Mouse (Mus musculus) testis, adult 2 months (tissue): ENCODE data around the gene Acap1. TPM values are rescaled to one million over a fixed set of nuclear protein-coding genes. Genes with fewer than 3 reads are reported as not detected.
A peak's percentile ranks its signal among the peaks of the same experiment; 100 is the strongest.

Source experiments
- H3K27ac ChIP-seq: fragments of 200-500 bp; 2 replicates; pipeline ENCODE4 v1.5.1; 2012; ENCODE audit warnings: low read depth, low read length; ENCODE audit not compliant: control insufficient read depth, insufficient read depth
- H3K27me3 ChIP-seq: fragments of 200-500 bp; 2 replicates; pipeline ENCODE4 v1.6.1; 2012; ENCODE audit warnings: mild to moderate bottlenecking, low read length, moderate library complexity; ENCODE audit not compliant: control insufficient read depth, insufficient read depth
- H3K36me3 ChIP-seq: fragments of 200-500 bp; 2 replicates; pipeline ENCODE4 v1.6.1; 2012; ENCODE audit warnings: mild to moderate bottlenecking, low read length; ENCODE audit not compliant: control insufficient read depth, insufficient read depth
- H3K4me1 ChIP-seq: fragments of 200-500 bp; 2 replicates; pipeline ENCODE4 v1.6.1; 2012; ENCODE audit warnings: low read length; ENCODE audit not compliant: control insufficient read depth, insufficient read depth
- H3K4me3 ChIP-seq: fragments of 200-500 bp; 2 replicates; pipeline ENCODE4 v1.5.1; 2012; ENCODE audit warnings: low read depth, mild to moderate bottlenecking, low read length, moderate library complexity, mixed read lengths; ENCODE audit not compliant: control insufficient read depth
- CTCF ChIP-seq: fragments of 200-500 bp; IDR thresholded peaks from 2 replicates; pipeline ENCODE4 v1.5.1; 2012; ENCODE audit warnings: low read depth, mild to moderate bottlenecking, inconsistent platforms, low read length, moderate library complexity; ENCODE audit not compliant: control insufficient read depth, insufficient read depth, insufficient replicate concordance
- POLR2A ChIP-seq: fragments of 200-500 bp; IDR thresholded peaks from 2 replicates; pipeline ENCODE4 v1.6.1; 2012; ENCODE audit warnings: low read depth, mild to moderate bottlenecking, inconsistent platforms, low read length, moderate library complexity; ENCODE audit not compliant: control insufficient read depth
- polyA plus RNA-seq: library from polyadenylated mRNA; depleted of rRNA; stranded (reverse); fragments of >200 nt; gene quantifications from 2 replicates; pipeline ENCODE4 v1.2.3, GENCODE M21; 2012

Acap1 gene
- polyA plus RNA-seq, 1 experiment, result 4.9 TPM

DNA sequence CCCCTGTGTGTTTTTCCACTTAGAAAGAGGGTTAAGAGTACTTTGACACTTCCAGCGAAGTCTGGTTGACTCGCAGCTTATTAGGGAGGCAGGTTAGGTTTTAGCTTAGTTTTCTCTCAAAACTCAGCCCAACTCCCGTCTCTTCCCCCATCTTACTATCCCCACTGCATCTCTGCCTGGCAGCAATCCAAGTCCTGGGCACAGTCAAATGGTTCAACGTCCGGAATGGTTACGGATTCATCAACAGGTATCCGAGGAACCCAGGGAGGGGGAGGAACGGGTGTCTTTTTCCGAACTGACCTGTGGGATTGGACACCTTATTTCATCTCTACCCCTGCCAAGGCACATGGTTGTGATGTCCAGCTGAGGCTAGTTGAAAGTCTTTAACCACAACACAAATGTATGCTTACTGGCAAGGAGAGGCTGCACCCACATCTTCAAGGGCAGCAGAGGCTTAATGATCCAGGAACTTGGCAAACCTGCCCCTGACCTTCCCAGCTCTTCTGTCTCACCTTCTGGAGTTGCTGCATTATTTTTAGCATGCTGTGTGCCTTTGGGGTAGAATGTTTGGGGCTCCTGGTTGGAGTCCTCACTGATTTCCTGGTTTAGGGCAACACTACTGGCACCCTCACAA, 41.5 kb upstream of the Acap1 start:
- peak overlapping the region; percentile 91 for H3K4me3 ChIP-seq
- H3K4me1 ChIP-seq, result peaks cover 8% of the 10 kb centered on the region
- H3K27me3 ChIP-seq, result no peaks in the 10 kb centered on the region
- peak overlapping the region; percentile 91 for H3K27ac ChIP-seq
- no peak for TF ChIP-seq POLR2A
- TF ChIP-seq CTCF, result no peak
- H3K36me3 ChIP-seq, result peaks cover 5% of the 10 kb centered on the region

DNA sequence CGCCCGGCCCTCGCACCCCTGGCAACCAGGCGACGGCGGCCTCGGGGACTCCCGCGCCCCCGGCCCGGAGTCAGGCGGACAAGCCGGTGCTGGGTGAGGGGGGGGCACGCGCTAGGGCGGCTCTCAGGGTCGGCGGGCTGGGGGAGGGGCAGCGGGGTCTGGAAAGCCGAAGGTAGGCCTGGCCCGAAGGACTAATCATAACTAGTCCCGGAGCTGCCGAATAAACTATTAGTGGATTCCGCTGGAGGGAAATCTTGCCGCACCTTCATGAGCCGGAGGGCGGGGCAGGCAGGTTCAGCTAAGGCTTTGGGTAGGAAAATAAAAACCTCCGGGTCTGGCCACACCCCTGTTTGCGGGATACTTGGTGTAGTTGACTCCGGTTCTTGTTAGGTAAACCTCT, 40.8 kb upstream of the Acap1 start:
- H3K4me1 ChIP-seq, result peaks cover 8% of the 10 kb centered on the region
- no peaks in the 10 kb centered on the region for H3K27me3 ChIP-seq
- H3K4me3 ChIP-seq, result peak overlapping the region; percentile 91
- H3K36me3 ChIP-seq, result peaks cover 5% of the 10 kb centered on the region
- TF ChIP-seq CTCF (no peak), POLR2A (no peak)
- peak overlapping the region; percentile 91 for H3K27ac ChIP-seq

DNA sequence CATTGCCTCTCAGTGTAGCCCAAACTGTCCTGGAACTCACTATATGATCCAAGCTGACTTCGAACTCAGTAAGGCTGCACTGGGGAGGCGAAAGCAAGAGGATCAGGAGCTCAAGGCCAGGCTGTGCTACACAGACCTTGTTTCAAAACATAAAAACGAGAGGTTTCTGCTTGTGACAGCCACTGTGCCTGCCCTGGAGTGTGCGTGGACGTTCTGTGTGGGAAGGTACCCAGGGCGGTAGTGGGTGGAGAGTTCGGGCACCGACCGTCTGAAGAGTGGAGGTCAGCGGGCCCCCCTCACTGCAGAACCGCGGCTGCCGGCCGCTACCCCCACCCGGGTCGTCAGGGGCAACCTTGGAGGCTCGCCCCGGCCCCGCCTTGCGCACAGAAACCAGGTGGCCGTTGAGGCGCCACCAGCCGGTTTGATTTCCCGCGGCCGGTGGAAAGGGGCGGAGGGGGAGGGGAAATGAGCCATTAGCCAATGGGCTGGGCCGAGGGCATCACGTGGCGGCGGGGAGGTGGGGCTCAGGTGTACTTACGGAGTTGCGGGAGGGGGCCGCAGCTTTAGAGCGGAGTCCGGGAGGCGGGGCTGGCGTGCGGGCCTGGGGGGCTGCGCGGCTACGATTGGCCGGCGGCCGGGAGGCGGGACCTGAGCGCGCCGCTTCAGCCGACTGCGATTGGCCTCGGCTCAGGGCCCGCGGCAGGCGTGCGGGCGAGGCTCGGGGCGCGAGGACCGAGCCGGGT, 40.0 kb upstream of the Acap1 start, which contains the start of gene Ybx2:
Ybx2 (plus strand) TSS at position 660 of the 743 bp plus-strand sequence.
- H3K27me3 ChIP-seq, result no peaks in the 10 kb centered on the region
- peaks cover 2% of the 10 kb centered on the region; the same call in 1 of the 2 replicates for H3K36me3 ChIP-seq
- TF ChIP-seq CTCF (no peak), POLR2A (peak; percentile 59; the same call in 1 of the 2 replicates)
- peak within 1 kb of the TSS; percentile 91 for H3K4me3 ChIP-seq
- H3K4me1 ChIP-seq, result peaks cover 6% of the 10 kb centered on the region
- peak within 1 kb of the TSS; percentile 98 for H3K27ac ChIP-seq

DNA sequence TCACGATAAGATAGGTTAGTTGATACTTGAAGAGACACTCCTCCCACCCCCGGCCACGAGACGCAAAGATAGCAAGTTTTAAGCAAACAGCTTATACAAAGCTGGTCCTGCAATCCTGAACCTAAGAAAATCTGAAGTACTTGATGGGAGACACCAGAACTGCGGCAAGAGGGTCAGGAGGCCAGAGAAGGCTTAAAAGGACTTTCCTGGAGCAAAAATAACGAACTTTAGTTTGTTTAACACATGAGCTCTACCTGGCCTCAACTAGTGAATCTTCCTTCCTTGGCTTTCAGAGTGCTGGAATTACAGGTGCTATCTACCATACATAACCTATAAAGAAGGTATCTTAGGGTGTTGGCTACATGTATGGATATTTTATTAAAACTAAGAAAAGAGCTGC, 39.3 kb upstream of the Acap1 start:
- Histone ChIP-seq H3K36me3 (peaks cover 2% of the 10 kb centered on the region; the same call in 1 of the 2 replicates), H3K4me1 (peaks cover 8% of the 10 kb centered on the region), H3K27me3 (no peaks in the 10 kb centered on the region), H3K27ac (peak overlapping the region; percentile 98), H3K4me3 (peak overlapping the region; percentile 91)
- TF ChIP-seq POLR2A (no peak), CTCF (no peak)

DNA sequence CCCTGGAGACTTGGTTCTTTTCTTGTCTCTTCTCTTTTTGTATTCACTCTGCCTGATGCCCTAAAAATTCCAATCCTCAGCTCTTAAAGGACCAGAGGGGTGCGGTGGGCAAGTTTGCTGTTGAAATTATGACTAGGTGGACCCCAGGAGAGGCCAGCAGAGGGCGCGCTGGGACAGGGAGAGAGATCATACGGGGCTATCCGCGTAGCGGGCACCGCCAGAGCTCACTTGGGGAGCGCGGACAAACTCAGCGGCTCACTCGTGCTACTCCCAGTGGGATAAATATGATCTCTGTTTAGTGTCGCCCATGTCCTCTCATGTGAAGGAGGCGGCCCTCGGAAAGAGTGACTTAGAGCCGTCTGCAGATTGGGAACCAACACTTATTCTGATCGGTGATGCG, 38.8 kb upstream of the Acap1 start:
- Histone ChIP-seq H3K27ac (peak overlapping the region; percentile 98), H3K27me3 (no peaks in the 10 kb centered on the region)

DNA sequence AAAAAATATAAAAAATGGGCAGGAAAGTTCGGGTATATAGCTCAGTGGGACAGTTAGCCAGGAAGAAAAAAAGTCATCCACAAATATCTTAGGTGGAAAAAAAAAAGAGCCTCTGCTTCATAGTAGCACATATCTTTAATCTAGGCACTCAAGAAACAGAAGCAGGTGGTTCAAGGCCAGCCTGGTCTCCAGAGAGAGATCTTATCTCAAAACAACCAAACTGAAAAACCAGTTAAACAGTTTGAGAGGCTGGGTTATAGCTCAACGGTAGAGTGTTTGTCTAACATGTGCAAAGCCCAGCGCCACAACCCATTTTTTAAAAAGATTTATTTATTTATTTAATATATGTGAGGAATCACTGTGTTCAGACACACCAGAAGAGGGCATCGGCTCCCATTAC, 37.7 kb upstream of the Acap1 start:
- Histone ChIP-seq H3K4me3 (no peak overlapping the region), H3K36me3 (peaks cover 2% of the 10 kb centered on the region; the same call in 1 of the 2 replicates), H3K27ac (no peak overlapping the region), H3K4me1 (peaks cover 8% of the 10 kb centered on the region), H3K27me3 (no peaks in the 10 kb centered on the region)
- TF ChIP-seq CTCF (no peak), POLR2A (no peak)

More for the DNA sequence above, 38.8 kb upstream of the Acap1 start:
- peak; percentile 87 for TF ChIP-seq CTCF
- TF ChIP-seq POLR2A, result 0 out of 2 replicates have a peak, but pooled peaks have one; percentile 40
- Histone ChIP-seq H3K36me3 (peaks cover 2% of the 10 kb centered on the region; the same call in 1 of the 2 replicates), H3K4me3 (peak overlapping the region; percentile 81), H3K4me1 (peaks cover 8% of the 10 kb centered on the region)

DNA sequence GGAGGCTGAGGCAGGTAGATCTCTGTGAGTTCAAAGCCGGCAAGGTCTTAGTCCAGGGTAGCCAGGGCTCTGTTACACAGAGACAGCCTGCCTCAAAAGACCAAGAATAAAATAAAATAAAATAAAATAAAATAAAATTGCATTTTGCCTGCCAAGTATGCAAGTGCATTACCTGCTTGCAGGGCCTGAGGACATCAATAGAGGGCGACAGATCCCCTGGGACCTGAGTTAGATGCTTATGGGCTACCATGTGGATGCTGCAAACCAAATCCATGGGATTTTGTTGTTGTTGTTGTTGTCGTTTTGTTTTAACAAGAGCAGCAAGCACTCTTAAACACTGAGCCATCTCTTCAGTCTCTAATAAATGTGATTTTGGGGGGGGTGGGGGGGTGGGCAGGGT, 36.9 kb upstream of the Acap1 start:
- Histone ChIP-seq H3K4me1 (peaks cover 8% of the 10 kb centered on the region), H3K36me3 (peaks cover 2% of the 10 kb centered on the region; the same call in 1 of the 2 replicates), H3K27ac (no peak overlapping the region), H3K4me3 (no peak overlapping the region), H3K27me3 (no peaks in the 10 kb centered on the region)
- no peak for TF ChIP-seq CTCF

DNA sequence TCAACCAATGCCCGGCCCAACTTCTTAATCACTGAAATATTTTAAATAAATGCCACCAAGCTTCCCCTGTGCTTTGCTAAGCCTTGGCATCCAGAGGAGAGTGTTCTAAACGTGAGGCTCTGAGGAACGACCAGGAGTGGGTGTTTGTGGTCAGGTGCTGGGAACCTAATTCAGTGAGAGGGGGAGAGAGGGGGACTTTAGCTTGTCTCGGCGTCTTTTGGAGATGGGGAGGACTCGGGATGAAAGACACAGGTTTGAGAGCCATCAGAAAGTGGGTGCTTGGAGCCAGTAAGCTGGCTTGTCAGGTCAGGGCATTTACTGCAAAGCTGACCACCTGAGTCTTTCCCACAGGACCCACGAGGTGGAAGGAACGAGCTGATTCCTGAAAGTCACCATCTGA, 36.4 kb upstream of the Acap1 start:
- H3K4me3 ChIP-seq, result no peak overlapping the region
- no peak overlapping the region for H3K27ac ChIP-seq
- no peaks in the 10 kb centered on the region for H3K27me3 ChIP-seq
- TF ChIP-seq CTCF (no peak), POLR2A (no peak)
- peaks cover 2% of the 10 kb centered on the region; the same call in 1 of the 2 replicates for H3K36me3 ChIP-seq
- peaks cover 6% of the 10 kb centered on the region for H3K4me1 ChIP-seq
